Mouse (Mus musculus) heart, embryonic 13.5 days (tissue): Measurements from ENCODE around the gene Clcn5. TPM values are rescaled to one million over a fixed set of nuclear protein-coding genes. Genes with fewer than 3 reads are reported as not detected.

ENCODE experiments used
- ATAC-seq: fragments of 200-750 bp; cut with Nextera tagmentation; 2 replicates; pipeline ENCODE4 v1.8.0; 2017; ENCODE audit warnings: moderate TSS enrichment; ENCODE audit not compliant: insufficient number of reproducible peaks, low FRiP score, low TSS enrichment; ENCODE audit errors: extremely low read depth
- H3K27ac ChIP-seq: fragments of 300-500 bp; sonication (generic); replicated peaks from 2 replicates; pipeline ENCODE4 v1.5.1; 2015; ENCODE audit warnings: moderate library complexity, mild to moderate bottlenecking, inconsistent platforms
- H3K27me3 ChIP-seq: fragments of 300-500 bp; sonication (generic); replicated peaks from 2 replicates; pipeline ENCODE4 v1.6.1; 2015; ENCODE audit warnings: mild to moderate bottlenecking, inconsistent platforms
- H3K36me3 ChIP-seq: fragments of 300-500 bp; sonication (generic); 2 replicates; pipeline ENCODE4 v1.6.1; 2015; ENCODE audit warnings: mild to moderate bottlenecking, inconsistent platforms
- H3K4me1 ChIP-seq: fragments of 300-500 bp; sonication (generic); 2 replicates; pipeline ENCODE4 v1.6.1; 2015; ENCODE audit warnings: inconsistent platforms
- H3K4me2 ChIP-seq: fragments of 300-500 bp; sonication (generic); 2 replicates; pipeline ENCODE4 v1.6.1; 2015; ENCODE audit warnings: inconsistent platforms, mild to moderate bottlenecking, moderate library complexity
- H3K4me3 ChIP-seq: fragments of 300-500 bp; sonication (generic); 2 replicates; pipeline ENCODE4 v1.5.1; 2015; ENCODE audit warnings: moderate library complexity, mild to moderate bottlenecking, inconsistent platforms
- H3K9ac ChIP-seq: fragments of 300-500 bp; sonication (generic); 2 replicates; pipeline ENCODE4 v1.6.1; 2015; ENCODE audit warnings: inconsistent platforms, mild to moderate bottlenecking, moderate library complexity
- H3K9me3 ChIP-seq: fragments of 300-500 bp; sonication (generic); 2 replicates; pipeline ENCODE4 v1.6.1; 2016; ENCODE audit warnings: inconsistent platforms
- WGBS: fragments of 180-500 bp; shearing (Covaris S2); methylation state at CpG from one replicate; pipeline ENCODE4 v1.1.7; 2015; ENCODE audit warnings: mixed read lengths; 5-methylcytosine and 5-hydroxymethylcytosine counted together
- polyA plus RNA-seq: library from polyadenylated mRNA; unstranded; fragments of >200 nt; fragmentation: Nextera tagmentation; extraction: Ambion mirVana; gene quantifications from 2 replicates; pipeline ENCODE4 v1.2.1, GENCODE M21; 2015

The Clcn5 gene
- polyA plus RNA-seq, 1 experiment from 2014 or later = 16.2 TPM

GRCm38 (mm10) chrX:7190816-7191215, 128.3 kb downstream of the Clcn5 start:
- Histone ChIP-seq H3K27ac (no peak overlapping the region), H3K4me3 (no peak overlapping the region), H3K36me3 (peaks cover 3% of the 10 kb centered on the region), H3K9me3 (no peaks in the 10 kb centered on the region), H3K27me3 (no peaks in the 10 kb centered on the region), H3K4me2 (no peak overlapping the region), H3K4me1 (peaks cover 6% of the 10 kb centered on the region; the same call in 1 of the 2 replicates), H3K9ac (no peak overlapping the region)
- no peak for ATAC-seq
- WGBS = 79% methylated on average over 4 of the region's 4 CpGs

DNA sequence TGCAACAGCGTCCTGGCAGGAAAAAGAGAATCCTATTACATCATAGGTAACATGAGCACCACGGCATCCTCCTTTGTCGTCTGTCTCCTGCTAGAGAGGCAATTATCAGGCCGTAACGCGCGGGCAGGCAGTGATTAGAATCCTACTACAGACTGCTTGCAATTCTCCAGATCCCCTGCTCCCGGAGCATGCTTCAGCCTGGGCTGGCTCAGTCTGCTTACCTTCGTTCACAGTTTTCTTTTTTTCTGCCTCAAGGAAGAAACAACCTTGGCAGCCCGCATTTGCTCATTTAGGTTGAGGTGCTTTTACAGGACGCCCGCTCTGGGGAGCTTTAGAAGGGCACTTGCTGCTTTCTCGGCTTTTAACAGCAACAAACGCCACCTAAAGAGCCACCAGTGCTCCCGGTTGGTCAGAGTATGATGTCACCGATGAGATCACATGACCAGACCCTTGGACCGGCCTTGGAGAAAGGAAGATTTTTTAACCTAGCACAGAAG, 130.8 kb downstream of the Clcn5 start:
- no peak for ATAC-seq

GRCm38 (mm10) chrX:7187455-7188310, 131.5 kb downstream of the Clcn5 start:
- Histone ChIP-seq H3K27ac (peak overlapping the region; percentile 89), H3K9me3 (no peaks in the 10 kb centered on the region), H3K4me1 (peaks cover 6% of the 10 kb centered on the region; the same call in 1 of the 2 replicates), H3K36me3 (peaks cover 16% of the 10 kb centered on the region), H3K4me2 (peak overlapping the region; percentile 67), H3K9ac (peak overlapping the region; percentile 73), H3K4me3 (peak overlapping the region; percentile 54), H3K27me3 (no peaks in the 10 kb centered on the region)
- WGBS = 23% methylated on average over 10 of the region's 10 CpGs
- ATAC-seq = no peak

More for the DNA sequence above, 130.8 kb downstream of the Clcn5 start:
- no peaks in the 10 kb centered on the region for H3K27me3 ChIP-seq
- 13% methylated on average over 17 of the region's 17 CpGs for WGBS
- H3K36me3 ChIP-seq = peaks cover 12% of the 10 kb centered on the region
- H3K9ac ChIP-seq = peak overlapping the region; percentile 73
- peak overlapping the region; percentile 54 for H3K4me3 ChIP-seq
- peak overlapping the region; percentile 89 for H3K27ac ChIP-seq
- H3K4me2 ChIP-seq = peak overlapping the region; percentile 67
- peaks cover 6% of the 10 kb centered on the region; the same call in 1 of the 2 replicates for H3K4me1 ChIP-seq
- H3K9me3 ChIP-seq = no peaks in the 10 kb centered on the region

- H3K27me3 ChIP-seq = no peaks in the 10 kb centered on the region
- ATAC-seq = no peak
- H3K4me1 ChIP-seq = peaks cover 20% of the 10 kb centered on the region
- no peak overlapping the region for H3K4me3 ChIP-seq
- WGBS = 72% methylated on average over 5 of the region's 5 CpGs
- H3K9ac ChIP-seq = no peak overlapping the region
- no peak overlapping the region for H3K27ac ChIP-seq
- H3K4me2 ChIP-seq = no peak overlapping the region
- peaks cover 31% of the 10 kb centered on the region for H3K36me3 ChIP-seq
- H3K9me3 ChIP-seq = no peaks in the 10 kb centered on the region
Observed at GRCm38 (mm10) chrX:7170156-7170555, 149.0 kb downstream of the Clcn5 start.

- H3K27me3 ChIP-seq = no peaks in the 10 kb centered on the region
- H3K9ac ChIP-seq = no peak overlapping the region
- 45% methylated on average over 5 of the region's 5 CpGs for WGBS
- peak overlapping the region; percentile 30; the same call in 1 of the 2 replicates for H3K4me2 ChIP-seq
- H3K36me3 ChIP-seq = peaks cover 33% of the 10 kb centered on the region
- ATAC-seq = no peak
- no peaks in the 10 kb centered on the region for H3K9me3 ChIP-seq
- H3K4me3 ChIP-seq = no peak overlapping the region
- peaks cover 20% of the 10 kb centered on the region for H3K4me1 ChIP-seq
- peak overlapping the region; percentile 48; the same call in 1 of the 2 replicates for H3K27ac ChIP-seq
Observed at GRCm38 (mm10) chrX:7168799-7169198, 150.4 kb downstream of the Clcn5 start.

GRCm38 (mm10) chrX:7157976-7158375, 161.2 kb downstream of the Clcn5 start:
- 78% methylated on average over 3 of the region's 3 CpGs for WGBS
- H3K4me2 ChIP-seq = no peak overlapping the region
- no peak for ATAC-seq

DNA sequence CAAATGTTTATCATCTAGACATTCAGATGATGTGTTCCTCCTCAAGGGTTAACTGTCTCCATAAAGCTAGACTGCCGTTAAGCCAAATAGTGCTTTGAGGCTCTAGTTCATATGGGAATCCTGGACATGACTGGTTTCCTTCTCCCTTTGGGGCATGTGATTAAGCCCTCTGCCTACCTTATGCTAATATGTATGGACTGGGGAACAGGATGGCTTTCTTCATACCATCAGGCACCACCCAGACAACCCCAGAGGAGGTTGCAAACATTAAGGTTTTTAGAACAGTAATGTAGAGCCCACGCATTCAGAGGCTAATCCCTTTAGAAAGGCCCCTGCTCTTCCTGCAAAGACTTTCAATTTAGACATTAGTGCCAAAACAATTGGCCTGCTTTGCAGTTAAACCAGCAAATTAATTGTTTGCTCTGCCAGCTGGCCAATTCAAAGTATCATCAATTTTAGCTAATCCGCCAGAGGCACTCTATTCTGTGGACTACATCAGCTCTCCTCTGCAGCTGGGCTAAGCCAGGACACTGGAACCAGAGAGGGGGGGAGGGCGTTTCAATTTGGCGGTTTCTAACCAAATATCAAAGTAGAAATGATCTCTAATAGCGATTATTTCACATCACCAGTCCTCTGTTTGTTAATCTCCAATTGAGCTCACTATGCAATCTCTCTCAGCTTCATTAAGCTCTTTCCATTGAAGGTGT, 163.0 kb downstream of the Clcn5 start:
- Histone ChIP-seq H3K9me3 (no peaks in the 10 kb centered on the region), H3K9ac (no peak overlapping the region), H3K4me3 (no peak overlapping the region), H3K4me2 (no peak overlapping the region), H3K27ac (no peak overlapping the region), H3K4me1 (no peaks in the 10 kb centered on the region), H3K36me3 (peaks cover 48% of the 10 kb centered on the region), H3K27me3 (no peaks in the 10 kb centered on the region)
- no peak for ATAC-seq
- 75% methylated on average over 6 of the region's 6 CpGs for whole genome bisulfite sequencing

More at GRCm38 (mm10) chrX:7157976-7158375, 161.2 kb downstream of the Clcn5 start:
- H3K27me3 ChIP-seq = no peaks in the 10 kb centered on the region
- H3K4me1 ChIP-seq = no peaks in the 10 kb centered on the region
- H3K36me3 ChIP-seq = peaks cover 56% of the 10 kb centered on the region
- H3K9me3 ChIP-seq = no peaks in the 10 kb centered on the region
- no peak overlapping the region for H3K27ac ChIP-seq
- H3K9ac ChIP-seq = no peak overlapping the region
- no peak overlapping the region for H3K4me3 ChIP-seq

DNA sequence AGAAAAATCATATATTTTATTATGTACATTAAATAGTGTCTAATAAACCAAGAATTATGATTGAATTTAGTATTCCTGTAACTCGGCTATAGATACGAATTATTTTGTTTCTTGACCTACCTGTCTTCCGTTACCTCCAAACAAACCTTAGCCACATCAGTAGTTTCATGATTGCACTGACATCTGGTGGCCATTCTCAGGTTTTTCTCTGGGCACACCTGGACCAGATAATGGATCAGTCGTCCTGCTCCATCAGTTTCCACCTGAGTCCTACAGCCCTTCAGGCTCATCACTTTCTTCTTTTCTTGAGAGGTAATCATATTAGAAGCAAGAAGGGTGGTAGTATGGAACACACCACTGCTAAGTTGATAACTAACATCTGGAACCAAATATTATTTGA, 169.0 kb downstream of the Clcn5 start:
- Histone ChIP-seq H3K4me2 (no peak overlapping the region), H3K9me3 (peaks cover 4% of the 10 kb centered on the region; the same call in 1 of the 2 replicates), H3K4me1 (no peaks in the 10 kb centered on the region), H3K4me3 (no peak overlapping the region), H3K27me3 (no peaks in the 10 kb centered on the region), H3K9ac (no peak overlapping the region), H3K27ac (no peak overlapping the region), H3K36me3 (peaks cover 14% of the 10 kb centered on the region; the same call in 1 of the 2 replicates)
- 62% methylated on average over 4 of the region's 4 CpGs for WGBS
- ATAC-seq = no peak

GRCm38 (mm10) chrX:7146156-7146555, 173.0 kb downstream of the Clcn5 start:
- H3K4me1 ChIP-seq = no peaks in the 10 kb centered on the region
- H3K36me3 ChIP-seq = peaks cover 1% of the 10 kb centered on the region; the same call in 1 of the 2 replicates
- WGBS = 44% methylated on average over 7 of the region's 7 CpGs
- no peak for ATAC-seq
- H3K9me3 ChIP-seq = peaks cover 4% of the 10 kb centered on the region; the same call in 1 of the 2 replicates
- H3K4me3 ChIP-seq = no peak overlapping the region
- no peak overlapping the region for H3K27ac ChIP-seq
- H3K4me2 ChIP-seq = no peak overlapping the region
- H3K27me3 ChIP-seq = no peaks in the 10 kb centered on the region
- no peak overlapping the region for H3K9ac ChIP-seq

GRCm38 (mm10) chrX:7121618-7122280, 197.4 kb downstream of the Clcn5 start:
- Histone ChIP-seq H3K27me3 (no peaks in the 10 kb centered on the region), H3K36me3 (no peaks in the 10 kb centered on the region), H3K4me1 (peaks cover 4% of the 10 kb centered on the region), H3K9ac (no peak overlapping the region), H3K4me2 (no peak overlapping the region), H3K4me3 (no peak overlapping the region), H3K27ac (no peak overlapping the region), H3K9me3 (no peaks in the 10 kb centered on the region)
- WGBS = 73% methylated on average over 4 of the region's 4 CpGs
- ATAC-seq = no peak

DNA sequence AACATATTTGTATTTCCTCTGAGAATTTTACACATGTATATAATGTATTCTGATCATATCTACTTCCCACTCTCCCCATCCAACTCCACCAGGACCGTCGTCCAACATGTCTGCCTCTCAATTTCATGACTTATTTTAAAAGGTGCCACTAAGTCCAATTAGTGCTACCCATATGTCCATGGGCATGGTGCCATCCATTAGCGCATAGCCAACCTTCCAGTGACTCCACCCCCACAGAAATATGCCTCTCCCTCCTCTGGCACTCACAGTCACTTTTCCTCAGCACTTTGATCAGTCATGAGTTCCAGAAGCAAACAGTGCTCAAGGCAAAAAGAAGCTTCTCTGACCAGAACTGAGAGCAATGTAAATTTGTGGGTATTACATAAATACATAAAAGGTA, 204.3 kb downstream of the Clcn5 start:
- Histone ChIP-seq H3K4me3 (no peak overlapping the region), H3K9me3 (no peaks in the 10 kb centered on the region), H3K27ac (no peak overlapping the region), H3K4me1 (no peaks in the 10 kb centered on the region), H3K9ac (no peak overlapping the region), H3K36me3 (no peaks in the 10 kb centered on the region), H3K27me3 (no peaks in the 10 kb centered on the region), H3K4me2 (no peak overlapping the region)
- WGBS = 90% methylated on average over 3 of the region's 3 CpGs
- ATAC-seq = no peak
